ENCODE assay signal across 8 mouse cellular contexts in the genomic region with DNA sequence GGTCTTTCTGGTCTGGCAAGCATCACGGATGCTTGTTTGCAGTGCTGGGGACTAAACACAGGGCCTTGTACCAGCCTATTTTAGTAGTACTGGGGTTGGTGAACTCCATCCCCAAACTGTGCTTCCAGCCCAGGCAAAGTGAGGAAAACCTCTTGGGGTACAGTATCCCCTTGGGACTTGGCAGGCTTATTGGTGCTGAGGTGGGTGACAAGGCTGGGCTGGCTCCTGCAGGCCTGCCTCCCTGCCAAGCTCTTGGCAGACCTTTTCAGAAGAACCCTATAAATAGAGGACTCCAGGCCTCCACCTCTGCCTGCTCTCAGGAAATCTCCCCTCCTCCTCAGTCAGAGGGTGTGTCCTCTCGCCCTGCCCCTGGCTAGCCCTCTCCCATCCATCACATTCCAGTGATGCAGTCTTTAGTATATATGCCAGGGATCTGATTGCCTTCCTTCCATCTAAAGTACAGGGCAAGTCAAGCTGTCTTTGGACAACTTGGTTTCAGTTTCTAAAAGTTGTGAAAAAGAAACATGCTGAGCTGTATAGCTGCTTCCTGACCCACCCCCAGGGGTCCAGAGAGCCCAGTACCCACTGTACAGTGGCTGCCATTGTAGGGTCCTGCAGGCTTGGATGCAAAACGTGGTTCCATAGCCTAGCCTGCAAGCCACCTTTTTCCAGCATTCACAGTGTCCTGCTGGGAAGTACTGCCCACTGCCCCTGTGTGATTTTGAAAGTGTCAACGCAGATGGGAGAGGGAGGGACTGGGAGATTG. TPM values are rescaled to one million over a fixed set of nuclear protein-coding genes. Genes with fewer than 3 reads are reported as not detected.
A peak's percentile ranks its signal among the peaks of the same experiment; 100 is the strongest.
DNase-seq lines count a peak whose midpoint lies in the region; ATAC-seq and TF ChIP-seq lines count a peak whose summit lies in the region.
"Had no signal": no experiment of that assay in that cellular context is flagged by ENCODE, and none has a peak within 500 bp of the region (broad histone marks: within the 10 kb centered on the region; RNA-seq: fewer than 3 reads in every experiment).

No protein-coding gene starts in this region.

- H3K36me3 ChIP-seq in kidney, postnatal 0 days (ENCODE audit: insufficient read depth, low read length) = no peaks in the 10 kb centered on the region
- H3K36me3 ChIP-seq in embryonic facial prominence, embryonic 10.5 days (replicated peaks) = no peaks in the 10 kb centered on the region
- H3K36me3 ChIP-seq in liver, embryonic 15.5 days (replicated peaks) = no peaks in the 10 kb centered on the region

- TF ChIP-seq CTCF in kidney, postnatal 0 days (IDR thresholded peaks at IDR 0.05; ENCODE audit: low read depth) = no peak

- H3K9me3 ChIP-seq in kidney, postnatal 0 days (replicated peaks; ENCODE audit: low read length) = no peaks in the 10 kb centered on the region
- no peaks in the 10 kb centered on the region for H3K9me3 ChIP-seq in embryonic facial prominence, embryonic 10.5 days
- no peaks in the 10 kb centered on the region for H3K9me3 ChIP-seq in liver, embryonic 15.5 days (replicated peaks)

- no peak overlapping the region for H3K4me3 ChIP-seq in kidney, postnatal 0 days (replicated peaks; ENCODE audit: low read depth, low read length)
- H3K4me3 ChIP-seq in embryonic facial prominence, embryonic 10.5 days = no peak overlapping the region
- peak overlapping the region; percentile 85 for H3K4me3 ChIP-seq in liver, embryonic 15.5 days (replicated peaks)

- no peak for ATAC-seq in kidney, postnatal 0 days (replicated peaks; ENCODE audit: low FRiP score, low read depth)
- ATAC-seq in liver, embryonic 15.5 days (ENCODE audit: insufficient read depth) = no peak

- H3K4me2 ChIP-seq in kidney, postnatal 0 days (ENCODE audit: low read length) = 0 out of 2 replicates have a peak overlapping the region, but pooled peaks have one; percentile 85
- H3K4me2 ChIP-seq in liver, embryonic 15.5 days = peak overlapping the region; percentile 95

- no peak for DNase-seq in kidney, postnatal 0 days (ENCODE audit: low spot score)
- no peak for DNase-seq in kidney, adult 8-10 months
- DNase-seq in embryonic facial prominence, embryonic 10.5 days (ENCODE audit: low spot score) = no peak
- DNase-seq in heart, adult 8-10 months (ENCODE audit: low spot score) = peak; percentile 42
- DNase-seq in layer of hippocampus, postnatal 36 days = no peak
- no peak for DNase-seq in ovary, postnatal 10 days (ENCODE audit: low spot score)

- H3K4me1 ChIP-seq in kidney, postnatal 0 days (replicated peaks; ENCODE audit: insufficient read depth, low read length) = peaks cover 32% of the 10 kb centered on the region
- peaks cover 64% of the 10 kb centered on the region for H3K4me1 ChIP-seq in embryonic facial prominence, embryonic 10.5 days
- peaks cover 38% of the 10 kb centered on the region for H3K4me1 ChIP-seq in liver, embryonic 15.5 days (replicated peaks)

- 56% methylated on average over 4 of the region's 4 CpGs for WGBS in kidney, postnatal 0 days
- 62% methylated on average over 4 of the region's 4 CpGs for WGBS in embryonic facial prominence, embryonic 10.5 days
- WGBS in liver, embryonic 15.5 days (ENCODE audit: insufficient replicate concordance) = 59% methylated on average over 4 of the region's 4 CpGs

- H3K9ac ChIP-seq in kidney, postnatal 0 days (ENCODE audit: low read depth, low read length) = no peak overlapping the region
- no peak overlapping the region for H3K9ac ChIP-seq in liver, embryonic 15.5 days

- peak overlapping the region; percentile 96; the same call in 1 of the 2 replicates for H3K27ac ChIP-seq in kidney, postnatal 0 days
- peak overlapping the region; percentile 60; the same call in 1 of the 2 replicates for H3K27ac ChIP-seq in embryonic facial prominence, embryonic 10.5 days (replicated peaks)
- no peak overlapping the region for H3K27ac ChIP-seq in liver, embryonic 15.5 days (replicated peaks)

- H3K27me3 ChIP-seq in kidney, postnatal 0 days (ENCODE audit: insufficient read depth, low read length) = no peaks in the 10 kb centered on the region
- peaks cover 44% of the 10 kb centered on the region for H3K27me3 ChIP-seq in embryonic facial prominence, embryonic 10.5 days (replicated peaks; ENCODE audit: low read depth, poor library complexity, severe bottlenecking)
- H3K27me3 ChIP-seq in liver, embryonic 15.5 days = peaks cover 38% of the 10 kb centered on the region

RNA-seq across cellular contexts. Expression of a gene that starts 1.5 kb away (rescaled TPM):
- polyA plus RNA-seq in kidney, postnatal 0 days (2015; fragmentation: Nextera tagmentation; extraction: Ambion mirVana) = not detected in 2 replicates
- polyA plus RNA-seq in embryonic facial prominence, embryonic 10.5 days (2016; fragmentation: Nextera tagmentation; extraction: Ambion mirVana) = not detected in 2 replicates
- total RNA-seq in heart, adult 8-10 months (2022) = not detected
- not detected in 2 replicates for polyA plus RNA-seq in liver, embryonic 15.5 days (2015; fragmentation: Nextera tagmentation; extraction: Ambion mirVana)
- total RNA-seq in layer of hippocampus, postnatal 36 days (2021) = not detected
- total RNA-seq: adrenal gland, postnatal 25 days had no signal

RNA-seq across cellular contexts. Expression of a gene that starts 1.6 kb away (rescaled TPM):
- polyA plus RNA-seq in kidney, postnatal 0 days (2015; fragmentation: Nextera tagmentation; extraction: Ambion mirVana) = 7.4 and 7.8 TPM in 2 replicates
- polyA plus RNA-seq in embryonic facial prominence, embryonic 10.5 days (2016; fragmentation: Nextera tagmentation; extraction: Ambion mirVana) = 3.7 and 4.2 TPM in 2 replicates
- under 1 TPM; 0.32 to 0.41 (median 0.36) TPM for total RNA-seq in heart, adult 8-10 months (2022)
- polyA plus RNA-seq in liver, embryonic 15.5 days (2015; fragmentation: Nextera tagmentation; extraction: Ambion mirVana) = 1.0 and 1.2 TPM in 2 replicates
- under 1 TPM; 0.42 to 0.66 TPM for total RNA-seq in layer of hippocampus, postnatal 36 days (2021)

RNA-seq across cellular contexts. Expression of a gene that starts 3.7 kb away (rescaled TPM):
- not detected in 2 replicates for polyA plus RNA-seq in kidney, postnatal 0 days (2015; fragmentation: Nextera tagmentation; extraction: Ambion mirVana)
- not detected in 2 replicates for polyA plus RNA-seq in embryonic facial prominence, embryonic 10.5 days (2016; fragmentation: Nextera tagmentation; extraction: Ambion mirVana)
- not detected for total RNA-seq in heart, adult 8-10 months (2022)
- polyA plus RNA-seq in liver, embryonic 15.5 days (2015; fragmentation: Nextera tagmentation; extraction: Ambion mirVana) = not detected in 2 replicates
- total RNA-seq in layer of hippocampus, postnatal 36 days (2021) = not detected
- total RNA-seq: adrenal gland, postnatal 25 days had no signal

RNA-seq across cellular contexts. Expression of a gene that starts 9.0 kb away (rescaled TPM):
- not detected in 2 replicates for polyA plus RNA-seq in kidney, postnatal 0 days (2015; fragmentation: Nextera tagmentation; extraction: Ambion mirVana)
- not detected in 2 replicates for polyA plus RNA-seq in embryonic facial prominence, embryonic 10.5 days (2016; fragmentation: Nextera tagmentation; extraction: Ambion mirVana)
- total RNA-seq in heart, adult 8-10 months (2022) = not detected
- not detected in 2 replicates for polyA plus RNA-seq in liver, embryonic 15.5 days (2015; fragmentation: Nextera tagmentation; extraction: Ambion mirVana)
- total RNA-seq in layer of hippocampus, postnatal 36 days (2021) = not detected
- total RNA-seq: adrenal gland, postnatal 25 days had no signal

RNA-seq across cellular contexts. Expression of a gene that starts 18.7 kb away (rescaled TPM):
- not detected in 2 replicates for polyA plus RNA-seq in kidney, postnatal 0 days (2015; fragmentation: Nextera tagmentation; extraction: Ambion mirVana)
- polyA plus RNA-seq in embryonic facial prominence, embryonic 10.5 days (2016; fragmentation: Nextera tagmentation; extraction: Ambion mirVana) = 0.36 TPM in 1 of 2 replicates, not detected in the other
- not detected for total RNA-seq in heart, adult 8-10 months (2022)
- polyA plus RNA-seq in liver, embryonic 15.5 days (2015; fragmentation: Nextera tagmentation; extraction: Ambion mirVana) = not detected in 2 replicates
- total RNA-seq in layer of hippocampus, postnatal 36 days (2021) = not detected
- total RNA-seq: adrenal gland, postnatal 25 days had no signal
